Mouse (Mus musculus) MEL (cell line): ENCODE results near the gene Gm42688. TPM values are rescaled to one million over a fixed set of nuclear protein-coding genes. Genes with fewer than 3 reads are reported as not detected.

Source experiments
- DNase-seq: peaks from one replicate; pipeline ENCODE4 v3.0.0; 2011; ENCODE audit warnings: low read depth, low spot score
- H3K27ac ChIP-seq: 2 replicates; pipeline ENCODE4 v1.5.1; 2012; ENCODE audit warnings: low read depth, mild to moderate bottlenecking, control low read depth, low read length, moderate library complexity; ENCODE audit not compliant: control insufficient read depth
- H3K27me3 ChIP-seq, 2 experiments: fragments of 150-350 bp in 1 of 2; sonication (generic) in 1 of 2; 2 replicates each; pipeline ENCODE4 v1.6.1; 2012; ENCODE audit warnings: low read length in 2 of 2, mild to moderate bottlenecking in 2 of 2, improper control_type of control experiment in 1 of 2, moderate library complexity in 1 of 2; ENCODE audit not compliant: insufficient read depth in 2 of 2, control insufficient read depth in 1 of 2
- H3K36me3 ChIP-seq, 2 experiments: 2 replicates each; pipeline ENCODE4 v1.6.1; 2012 to 2014; ENCODE audit warnings: low read length in 2 of 2, improper control_type of control experiment in 1 of 2, inconsistent platforms in 1 of 2, mild to moderate bottlenecking in 1 of 2; ENCODE audit not compliant: insufficient read depth in 2 of 2, control insufficient read depth in 1 of 2
- H3K4me1 ChIP-seq, 2 experiments: fragments of 150-350 bp in 1 of 2; sonication (generic) in 1 of 2; 2 replicates each; pipeline ENCODE4 v1.6.1; 2012; ENCODE audit warnings: low read length in 2 of 2, improper control_type of control experiment in 1 of 2, mild to moderate bottlenecking in 1 of 2; ENCODE audit not compliant: insufficient read depth in 2 of 2, control insufficient read depth in 1 of 2
- H3K4me3 ChIP-seq, 2 experiments: fragments of 150-350 bp in 1 of 2; sonication (generic) in 1 of 2; 2 replicates each; pipeline ENCODE4 v1.5.1; 2012; ENCODE audit warnings: low read depth in 2 of 2, low read length in 2 of 2, mild to moderate bottlenecking in 2 of 2, moderate library complexity in 2 of 2, control low read depth in 1 of 2, improper control_type of control experiment in 1 of 2; ENCODE audit not compliant: control insufficient read depth in 1 of 2, insufficient read depth in 1 of 2
- H3K79me2 ChIP-seq: 2 replicates; pipeline ENCODE4 v1.6.1; 2012; ENCODE audit warnings: mild to moderate bottlenecking, low read length, moderate library complexity; ENCODE audit not compliant: control insufficient read depth, poor library complexity, insufficient read depth
- H3K9ac ChIP-seq: 2 replicates; pipeline ENCODE4 v1.6.1; 2012; ENCODE audit warnings: low read depth, mild to moderate bottlenecking, control low read depth, low read length, moderate library complexity; ENCODE audit not compliant: control insufficient read depth, poor library complexity, severe bottlenecking
- H3K9me3 ChIP-seq: fragments of 150-350 bp; sonication (generic); replicated peaks from 2 replicates; pipeline ENCODE4 v1.6.1; 2012; ENCODE audit warnings: mild to moderate bottlenecking, low read length, improper control_type of control experiment, moderate library complexity; ENCODE audit not compliant: insufficient read depth
- CHD1 ChIP-seq: IDR thresholded peaks from 2 replicates; pipeline ENCODE4 v1.6.1; 2012; ENCODE audit warnings: low read depth, mild to moderate bottlenecking, inconsistent platforms, low read length, improper control_type of control experiment
- CTCF ChIP-seq, 3 experiments: IDR thresholded peaks in 2 of 3; conservative IDR thresholded peaks in 1 of 3; 2 replicates each; pipeline ENCODE4 v1.5.1; 2011 to 2012; ENCODE audit warnings: low read length in 3 of 3, low read depth in 2 of 3, mild to moderate bottlenecking in 2 of 3, improper control_type of control experiment in 1 of 3, inconsistent platforms in 1 of 3, mixed read lengths in 1 of 3, moderate library complexity in 1 of 3; ENCODE audit not compliant: control insufficient read depth in 1 of 3, insufficient read depth in 1 of 3, poor library complexity in 1 of 3, severe bottlenecking in 1 of 3
- E2F4 ChIP-seq: IDR thresholded peaks from 2 replicates; pipeline ENCODE4 v1.6.1; 2011; ENCODE audit warnings: low read depth, low read length, improper control_type of control experiment, borderline replicate concordance
- EP300 ChIP-seq, 2 experiments: IDR thresholded peaks; 2 replicates each; pipeline ENCODE4 v1.6.1; 2011; ENCODE audit warnings: improper control_type of control experiment in 2 of 2, low read length in 2 of 2, low read depth in 1 of 2, mild to moderate bottlenecking in 1 of 2
- ETS1 ChIP-seq: IDR thresholded peaks from 2 replicates; pipeline ENCODE4 v1.6.1; 2012; ENCODE audit warnings: low read depth, mild to moderate bottlenecking, inconsistent platforms, low read length, improper control_type of control experiment, moderate library complexity
- JUND ChIP-seq: IDR thresholded peaks from 2 replicates; pipeline ENCODE4 v1.6.1; 2011; ENCODE audit warnings: low read depth, mild to moderate bottlenecking, improper control_type of control experiment, low read length
- KAT2A ChIP-seq: conservative IDR thresholded peaks from 2 replicates; pipeline ENCODE4 v1.6.1; 2012; ENCODE audit warnings: low read depth, low read length, improper control_type of control experiment, inconsistent platforms
- MAFK ChIP-seq: IDR thresholded peaks from 2 replicates; pipeline ENCODE4 v1.6.1; 2011; ENCODE audit warnings: low read depth, mild to moderate bottlenecking, low read length, improper control_type of control experiment, borderline replicate concordance
- MAZ ChIP-seq: IDR thresholded peaks from 2 replicates; pipeline ENCODE4 v1.6.1; 2012; ENCODE audit warnings: low read depth, mild to moderate bottlenecking, inconsistent platforms, low read length, improper control_type of control experiment
- MEF2A ChIP-seq: IDR thresholded peaks from 2 replicates; pipeline ENCODE4 v1.6.1; 2014; ENCODE audit warnings: low read depth, mild to moderate bottlenecking, inconsistent platforms, low read length, improper control_type of control experiment; ENCODE audit not compliant: poor library complexity, insufficient replicate concordance, severe bottlenecking; ENCODE audit errors: extremely low read depth
- MYB ChIP-seq: IDR thresholded peaks from 2 replicates; pipeline ENCODE4 v1.6.1; 2011; ENCODE audit warnings: mild to moderate bottlenecking, low read depth, low read length, improper control_type of control experiment
- MYC ChIP-seq: IDR thresholded peaks from 2 replicates; pipeline ENCODE4 v1.6.1; 2011; ENCODE audit warnings: low read depth, mild to moderate bottlenecking, low read length, improper control_type of control experiment, moderate library complexity
- NRF1 ChIP-seq: IDR thresholded peaks from 2 replicates; pipeline ENCODE4 v1.6.1; 2014; ENCODE audit warnings: low read depth, mild to moderate bottlenecking, inconsistent platforms, low read length, improper control_type of control experiment, moderate library complexity; ENCODE audit not compliant: poor library complexity, insufficient read depth, severe bottlenecking
- POLR2A ChIP-seq, 2 experiments: IDR thresholded peaks; 2 replicates each; pipeline ENCODE4 v1.6.1; 2011 to 2012; ENCODE audit warnings: low read length in 2 of 2, mild to moderate bottlenecking in 2 of 2, control low read depth in 1 of 2, improper control_type of control experiment in 1 of 2, low read depth in 1 of 2, moderate library complexity in 1 of 2; ENCODE audit not compliant: control insufficient read depth in 1 of 2, insufficient read depth in 1 of 2, poor library complexity in 1 of 2
- POLR2AphosphoS2 ChIP-seq: IDR thresholded peaks from 2 replicates; pipeline ENCODE4 v1.6.1; 2011; ENCODE audit warnings: low read length, improper control_type of control experiment
- POLR2AphosphoS5 ChIP-seq: IDR thresholded peaks from 2 replicates; pipeline ENCODE4 v1.6.1; 2012; ENCODE audit warnings: low read depth, borderline replicate concordance, mild to moderate bottlenecking, inconsistent platforms, low read length, moderate library complexity, mixed read lengths
- RCOR1 ChIP-seq: IDR thresholded peaks from 2 replicates; pipeline ENCODE4 v1.6.1; 2012; ENCODE audit warnings: low read depth, mild to moderate bottlenecking, inconsistent platforms, low read length, improper control_type of control experiment
- SMC3 ChIP-seq: IDR thresholded peaks from 2 replicates; pipeline ENCODE4 v1.6.1; 2011; ENCODE audit warnings: low read depth, low read length, improper control_type of control experiment
- TAL1 ChIP-seq: IDR thresholded peaks from 2 replicates; pipeline ENCODE4 v1.6.1; 2012; ENCODE audit warnings: mild to moderate bottlenecking, inconsistent platforms, low read length, moderate library complexity, mixed read lengths
- TBP ChIP-seq: IDR thresholded peaks from 2 replicates; pipeline ENCODE4 v1.8.0; 2011; ENCODE audit warnings: low read depth, low read length, improper control_type of control experiment
- TCF12 ChIP-seq: IDR thresholded peaks from 2 replicates; pipeline ENCODE4 v1.6.1; 2014; ENCODE audit warnings: low read depth, mild to moderate bottlenecking, inconsistent platforms, low read length, improper control_type of control experiment, moderate library complexity
- UBTF ChIP-seq: IDR thresholded peaks from 2 replicates; pipeline ENCODE4 v1.6.1; 2012; ENCODE audit warnings: low read depth, mild to moderate bottlenecking, inconsistent platforms, low read length, improper control_type of control experiment, moderate library complexity, borderline replicate concordance; ENCODE audit not compliant: insufficient read depth
- USF1 ChIP-seq: IDR thresholded peaks from 2 replicates; pipeline ENCODE4 v1.6.1; 2014; ENCODE audit warnings: low read depth, mild to moderate bottlenecking, inconsistent platforms, low read length, improper control_type of control experiment, moderate library complexity
- USF2 ChIP-seq, 2 experiments: IDR thresholded peaks; 2 replicates each; pipeline ENCODE4 v1.6.1; 2011 to 2012; ENCODE audit warnings: improper control_type of control experiment in 2 of 2, low read length in 2 of 2, borderline replicate concordance in 1 of 2, inconsistent platforms in 1 of 2, low read depth in 1 of 2, mild to moderate bottlenecking in 1 of 2; ENCODE audit not compliant: insufficient read depth in 1 of 2
- ZKSCAN1 ChIP-seq: IDR thresholded peaks from 2 replicates; pipeline ENCODE4 v1.6.1; 2012; ENCODE audit warnings: low read depth, mild to moderate bottlenecking, inconsistent platforms, low read length, improper control_type of control experiment, moderate library complexity
- ZMIZ1 ChIP-seq: IDR thresholded peaks from 2 replicates; pipeline ENCODE4 v1.6.1; 2012; ENCODE audit warnings: low read depth, mild to moderate bottlenecking, inconsistent platforms, low read length, improper control_type of control experiment, moderate library complexity
- ZNF384 ChIP-seq: IDR thresholded peaks from 2 replicates; pipeline ENCODE4 v1.6.1; 2012; ENCODE audit warnings: low read depth, mild to moderate bottlenecking, inconsistent platforms, low read length, improper control_type of control experiment
- polyA plus RNA-seq, 2 experiments: library from polyadenylated mRNA; stranded (reverse) in 1 of 2; unstranded in 1 of 2; fragments of >175 nt in 1 of 2; fragments of >200 nt in 1 of 2; gene quantifications; 2 replicates each; pipeline versions ENCODE4 v1.2.1 to v1.2.4; 2012; ENCODE audit warnings: low replicate concordance in 2 of 2, low read depth in 1 of 2; ENCODE audit not compliant: insufficient read length in 2 of 2, insufficient read depth in 1 of 2, missing spikeins in 1 of 2
- total RNA-seq: library from RNA; depleted of rRNA; stranded (reverse); fragments of 300-350 nt; gene quantifications from 2 replicates; pipeline ENCODE4 v1.2.3, GENCODE M21; 2012

Gm42688 gene
- total and polyA plus RNA-seq, 3 experiments: 2.5 to 4.8 TPM; not detected in 1

GRCm38 (mm10) chr6:83138056-83138455 is 36.6 kb downstream of the Gm42688 start (continued):
- no peak for TF ChIP-seq SMC3
- no peak for TF ChIP-seq UBTF

GRCm38 (mm10) chr6:83140044-83140443 is 38.6 kb downstream of the Gm42688 start:
- Histone ChIP-seq H3K4me1 (peaks cover 0 to 10% of the 10 kb centered on the region in 2 experiments; a peak in 3 of 4 replicates), H3K27me3 (no peaks in the 10 kb centered on the region), H3K4me3 (no peak overlapping the region), H3K27ac (no peak overlapping the region), H3K79me2 (peaks cover 6% of the 10 kb centered on the region; the same call in 1 of the 2 replicates), H3K9ac (no peak overlapping the region), H3K36me3 (no peaks in the 10 kb centered on the region), H3K9me3 (no peaks in the 10 kb centered on the region)
- no peak for DNase-seq
- no peak for TF ChIP-seq MEF2A
- TF ChIP-seq MAFK: no peak
- no peak for TF ChIP-seq TCF12
- TF ChIP-seq POLR2AphosphoS2: no peak
- TF ChIP-seq RCOR1: no peak
- no peak for TF ChIP-seq UBTF
- TF ChIP-seq EP300 (IDR thresholded peaks at IDR 0.05; ENCODE audit: low read depth in 1 of 2, low read length in 2 of 2): no peak
- TF ChIP-seq USF2 (IDR thresholded peaks at IDR 0.05; ENCODE audit: borderline replicate concordance in 1 of 2, insufficient read depth in 1 of 2, low read depth in 1 of 2, low read length in 2 of 2): no peak
- TF ChIP-seq TAL1: no peak
- no peak for TF ChIP-seq E2F4
- no peak for TF ChIP-seq MAZ
- no peak for TF ChIP-seq JUND
- no peak for TF ChIP-seq ETS1

DNA sequence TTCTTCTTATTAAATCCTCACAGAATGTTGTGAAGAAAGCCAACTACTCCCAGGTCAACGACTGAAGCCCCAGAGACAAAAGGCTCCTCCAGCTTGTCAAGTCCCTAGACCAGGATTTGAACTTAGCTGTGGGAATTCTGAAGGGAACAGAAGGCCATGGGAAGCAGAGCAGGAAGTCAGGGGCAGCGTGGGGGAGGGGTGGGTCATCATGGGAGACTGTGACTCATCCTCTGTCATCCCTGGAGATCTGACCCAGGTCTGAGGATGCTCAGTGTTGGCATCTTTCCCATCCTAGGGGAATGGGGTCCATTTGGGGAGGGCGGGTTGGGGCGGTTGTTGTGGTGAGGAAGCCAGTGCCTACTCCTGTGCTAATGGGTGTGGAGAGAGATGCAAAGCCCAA is 40.2 kb downstream of the Gm42688 start:
- Histone ChIP-seq H3K4me3 (no peak overlapping the region), H3K36me3 (no peaks in the 10 kb centered on the region), H3K27me3 (no peaks in the 10 kb centered on the region), H3K9ac (no peak overlapping the region), H3K9me3 (no peaks in the 10 kb centered on the region), H3K79me2 (peaks cover 6% of the 10 kb centered on the region; the same call in 1 of the 2 replicates), H3K27ac (no peak overlapping the region), H3K4me1 (peaks cover 0 to 4% of the 10 kb centered on the region in 2 experiments; a peak in 3 of 4 replicates)
- TF ChIP-seq USF1 (no peak), POLR2A (IDR thresholded peaks at IDR 0.05; ENCODE audit: control insufficient read depth in 1 of 2, insufficient read depth in 1 of 2, low read depth in 1 of 2, low read length in 2 of 2, poor library complexity in 1 of 2) (no peak), E2F4 (no peak), NRF1 (no peak), POLR2AphosphoS5 (no peak), ZNF384 (no peak), ZKSCAN1 (no peak), TAL1 (no peak), TBP (no peak), TCF12 (no peak), USF2 (IDR thresholded peaks at IDR 0.05; ENCODE audit: borderline replicate concordance in 1 of 2, insufficient read depth in 1 of 2, low read depth in 1 of 2, low read length in 2 of 2) (no peak), MYB (no peak), MYC (no peak), KAT2A (no peak), UBTF (no peak), CTCF (IDR thresholded peaks at IDR 0.05 in 2 of 3, conservative IDR thresholded peaks at IDR 0.05 in 1 of 3; ENCODE audit: control insufficient read depth in 1 of 3, insufficient read depth in 1 of 3, low read depth in 2 of 3, low read length in 3 of 3, poor library complexity in 1 of 3, severe bottlenecking in 1 of 3) (no peak), ZMIZ1 (no peak), CHD1 (no peak)
- no peak for DNase-seq
